Mouse (Mus musculus) mature B cell (primary cell): ENCODE data around the gene Kcnma1.

Experiments used
- in situ Hi-C: fragments of 300-500 bp; cut with MboI; formaldehyde crosslinking; loops from 2 replicates; pipeline ENCODE4 v1.14.3; 2019

The Kcnma1 gene

DNA sequence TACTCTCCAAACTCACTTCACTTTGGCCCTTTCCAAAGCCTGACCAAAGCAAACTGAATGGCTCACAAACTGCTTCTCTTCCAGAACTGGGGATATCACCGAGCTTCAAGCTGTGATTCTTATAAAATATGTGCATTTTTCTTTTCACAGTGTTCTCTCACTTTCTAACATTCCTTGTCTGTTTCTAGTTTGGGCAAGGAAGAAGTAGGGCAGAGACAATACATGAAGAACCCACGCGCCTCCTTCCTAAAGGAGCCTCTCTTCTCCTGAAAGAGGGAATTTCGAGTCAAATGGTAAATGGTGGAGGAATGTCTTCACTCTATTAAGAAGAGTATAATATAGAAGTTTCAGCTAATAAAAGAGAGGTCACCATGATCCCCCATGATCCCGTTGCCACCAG, 709.0 kb downstream of the Kcnma1 start:
- in situ Hi-C loops, result no loop called here

DNA sequence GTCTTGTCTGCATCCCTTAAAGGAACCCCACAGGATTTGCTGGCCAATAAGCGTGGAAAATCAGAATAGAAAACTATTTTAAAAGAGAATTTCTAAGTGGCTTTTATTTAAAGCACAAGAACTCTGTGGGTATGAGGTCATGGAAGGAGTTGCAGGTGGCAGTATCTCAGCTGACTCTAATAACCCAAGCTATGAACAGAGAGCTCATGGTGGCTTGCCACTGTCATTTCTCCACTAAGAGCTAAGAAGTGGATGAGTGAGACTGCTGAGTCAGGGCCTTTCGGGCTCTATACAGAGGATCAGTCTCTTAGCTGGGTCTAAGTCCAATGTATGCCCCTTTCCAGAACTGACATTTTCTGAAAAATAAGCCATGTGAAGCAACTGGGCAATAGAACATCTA, 713.8 kb downstream of the Kcnma1 start:
- in situ Hi-C loops, result no loop called here

DNA sequence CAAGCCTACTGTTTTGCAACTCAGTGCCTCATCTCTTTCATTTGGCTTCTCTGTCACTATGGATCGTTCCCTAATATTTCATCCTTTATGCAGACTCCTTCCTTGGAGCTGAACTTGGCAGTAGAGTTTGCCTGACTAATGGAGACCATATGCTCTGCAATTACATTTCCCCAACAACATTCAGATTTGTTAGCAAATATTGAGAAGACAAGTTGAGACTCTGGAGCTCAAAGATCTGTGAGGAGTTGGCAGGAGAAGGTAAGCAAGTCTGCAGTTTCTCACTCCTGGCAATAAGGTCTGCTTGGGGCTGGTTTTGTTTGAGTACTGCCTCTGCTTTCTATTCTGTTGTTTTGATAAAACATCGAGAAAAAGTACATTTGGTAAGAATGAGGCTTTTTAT, 723.7 kb downstream of the Kcnma1 start:
- in situ Hi-C loops, result no loop called here

GRCm38 (mm10) chr14:23266554-23267309, 747.6 kb downstream of the Kcnma1 start:
- in situ Hi-C loops, result no loop called here

DNA sequence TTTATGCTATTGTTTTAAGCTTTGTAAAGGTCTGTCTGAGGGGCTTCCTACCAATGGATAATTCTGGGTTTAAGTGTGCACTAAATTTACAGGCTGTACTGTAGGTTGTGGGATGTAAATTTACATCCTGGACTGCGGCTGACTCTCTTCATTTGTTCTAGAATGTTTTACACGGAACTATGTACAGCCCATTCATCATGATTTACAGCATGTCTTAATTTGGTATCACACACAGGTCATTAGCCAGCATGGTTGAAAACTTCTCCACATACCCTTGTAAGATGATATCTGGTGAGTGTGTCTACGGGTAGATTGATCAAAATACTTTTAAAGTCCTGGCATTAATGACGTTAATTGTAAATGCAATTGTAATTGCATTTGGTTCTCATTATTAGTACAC, 761.1 kb downstream of the Kcnma1 start:
- in situ Hi-C loops, result no loop called here

DNA sequence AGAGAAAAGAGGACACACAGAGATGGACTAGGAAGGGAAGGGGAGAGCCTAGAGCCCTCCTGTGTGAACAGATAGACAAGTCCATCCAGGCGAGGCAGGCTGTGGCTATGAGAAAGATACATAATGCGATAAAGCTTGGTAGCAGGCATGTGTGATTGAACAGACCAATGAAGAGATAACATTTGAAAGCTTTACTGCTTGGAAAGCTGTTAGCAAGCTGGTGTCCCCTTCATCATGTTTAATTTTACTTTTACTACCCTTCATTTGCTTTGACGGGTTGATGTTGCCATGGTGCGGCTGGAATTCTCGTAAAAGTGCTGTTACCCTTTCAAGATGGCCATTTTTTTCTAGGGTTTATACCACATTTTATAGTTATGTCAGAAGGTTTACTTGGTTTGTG, 769.8 kb downstream of the Kcnma1 start:
- in situ Hi-C loops, result no loop called here

DNA sequence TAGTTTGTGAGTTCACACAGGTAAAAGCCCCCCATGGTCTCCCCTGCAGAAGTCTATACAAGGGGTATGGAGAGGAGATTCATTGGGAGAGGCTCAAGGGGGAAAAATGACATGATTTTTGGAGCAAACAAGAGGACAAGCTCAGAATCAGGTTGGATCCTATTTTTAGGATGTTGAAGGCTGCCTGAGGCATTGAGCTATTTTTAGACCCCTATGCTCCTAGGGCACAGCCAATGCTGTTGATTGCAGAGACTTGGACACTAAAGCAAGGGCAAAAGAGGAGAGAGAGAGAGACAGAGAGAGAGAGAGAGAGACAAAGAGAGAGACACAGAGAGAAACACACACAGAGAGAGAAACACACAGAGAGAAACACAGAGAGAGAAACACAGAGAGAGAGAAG, 770.4 kb downstream of the Kcnma1 start:
- in situ Hi-C loops, result no loop called here
